Mouse (Mus musculus): ENCODE data around the gene Ltc4s.

Ltc4s gene

DNA sequence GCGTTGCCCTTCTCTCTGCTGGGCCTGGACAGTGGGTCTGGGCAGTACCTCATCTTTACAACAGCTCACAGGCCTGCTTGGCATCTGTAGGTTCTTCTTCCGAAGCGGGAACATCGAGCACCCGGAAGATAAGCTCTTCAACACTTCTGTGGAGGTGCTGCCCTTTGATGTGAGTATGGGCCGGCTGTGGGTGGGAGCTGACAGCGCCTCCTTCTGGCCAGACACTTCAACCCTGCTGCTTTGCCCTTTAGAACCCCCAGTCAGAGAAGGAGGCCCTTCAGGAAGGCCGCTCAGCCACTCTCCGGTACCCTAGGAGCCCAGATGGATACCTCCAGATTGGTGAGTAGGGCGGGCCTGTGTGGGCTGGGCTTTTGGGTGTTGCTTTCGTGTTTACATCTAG is 4.4 kb downstream of the Ltc4s start:
- TF ChIP-seq GATA4 (IDR thresholded peaks at IDR 0.05; ENCODE audit: insufficient replicate concordance, low read length): no peak

DNA sequence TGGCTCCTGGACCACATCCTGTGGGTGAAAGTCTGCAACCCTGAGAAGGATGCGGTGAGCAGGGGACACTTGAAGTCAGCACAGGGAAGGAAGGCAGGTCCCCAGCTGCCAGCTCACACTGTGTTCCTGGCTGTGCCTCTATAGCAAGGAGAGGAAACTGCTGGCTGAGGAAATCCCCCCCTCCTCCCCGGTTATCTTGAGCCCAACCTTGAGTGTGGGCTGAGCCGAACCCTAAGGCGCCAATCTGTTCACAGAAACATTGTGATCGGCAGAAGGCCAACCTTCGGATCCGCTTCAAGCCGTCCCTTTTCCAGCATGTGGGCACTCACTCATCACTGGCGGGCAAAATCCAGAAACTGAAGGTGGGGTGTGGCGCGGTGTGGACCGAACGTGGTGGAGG is 5.4 kb downstream of the Ltc4s start:
- no peak for TF ChIP-seq GATA4 (IDR thresholded peaks at IDR 0.05; ENCODE audit: insufficient replicate concordance, low read length)

DNA sequence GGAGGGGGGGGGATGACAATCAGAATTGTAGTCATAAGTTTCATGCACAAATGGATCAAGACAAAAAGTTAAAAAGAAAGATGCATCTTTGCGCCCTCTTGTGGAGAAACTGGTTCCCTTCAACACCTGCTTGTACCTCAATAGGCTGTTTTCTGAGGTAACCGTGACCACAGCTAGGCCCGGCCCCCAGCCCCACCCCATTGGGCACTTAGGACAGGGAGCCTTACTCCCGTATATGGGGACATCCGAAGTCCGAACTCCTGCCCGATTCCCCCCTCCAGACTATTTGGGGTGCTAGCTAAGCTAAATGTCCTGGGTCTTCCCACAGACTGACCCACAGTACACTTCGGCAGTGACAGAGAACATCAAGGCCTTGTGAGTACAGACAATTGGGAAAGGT is 7.0 kb downstream of the Ltc4s start:
- no peak for TF ChIP-seq GATA4 (IDR thresholded peaks at IDR 0.05; ENCODE audit: insufficient replicate concordance, low read length)

DNA sequence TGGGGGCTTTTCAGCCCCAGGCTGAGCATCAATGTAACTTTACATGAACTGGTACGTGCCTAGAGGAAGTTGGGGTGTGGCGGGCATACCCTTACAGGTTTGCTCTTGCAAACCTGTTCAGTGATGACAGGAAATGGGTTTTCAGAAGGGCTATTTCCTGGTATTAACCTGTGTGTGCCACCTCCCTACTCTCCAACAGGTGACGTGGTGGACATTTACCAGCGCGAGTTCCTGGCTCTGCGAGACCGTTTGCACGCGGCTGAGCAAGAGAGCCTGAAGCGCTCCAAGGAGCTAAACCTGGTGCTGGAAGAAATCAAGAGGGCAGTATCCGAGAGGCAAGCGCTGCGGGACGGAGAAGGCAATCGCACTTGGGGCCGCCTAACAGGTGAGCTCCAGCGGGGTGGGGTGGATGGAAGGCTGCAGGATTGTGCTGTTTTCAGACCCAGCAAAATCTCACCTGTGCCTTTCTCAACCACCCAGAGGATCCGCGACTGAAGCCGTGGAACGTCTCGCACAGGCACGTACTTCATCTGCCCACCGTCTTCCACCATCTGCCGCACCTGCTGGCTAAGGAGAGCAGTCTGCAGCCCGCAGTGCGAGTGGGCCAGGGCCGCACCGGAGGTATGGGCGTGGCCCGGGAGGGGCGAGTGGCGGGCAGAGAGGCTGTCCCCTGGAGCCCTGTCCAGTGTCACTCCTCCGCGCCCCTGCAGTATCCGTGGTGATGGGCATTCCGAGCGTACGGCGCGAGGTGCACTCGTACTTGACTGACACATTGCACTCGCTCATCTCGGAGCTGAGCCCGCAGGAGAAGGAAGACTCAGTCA is 7.7 kb downstream of the Ltc4s start:
- TF ChIP-seq GATA4 (IDR thresholded peaks at IDR 0.05; ENCODE audit: insufficient replicate concordance, low read length): no peak

DNA sequence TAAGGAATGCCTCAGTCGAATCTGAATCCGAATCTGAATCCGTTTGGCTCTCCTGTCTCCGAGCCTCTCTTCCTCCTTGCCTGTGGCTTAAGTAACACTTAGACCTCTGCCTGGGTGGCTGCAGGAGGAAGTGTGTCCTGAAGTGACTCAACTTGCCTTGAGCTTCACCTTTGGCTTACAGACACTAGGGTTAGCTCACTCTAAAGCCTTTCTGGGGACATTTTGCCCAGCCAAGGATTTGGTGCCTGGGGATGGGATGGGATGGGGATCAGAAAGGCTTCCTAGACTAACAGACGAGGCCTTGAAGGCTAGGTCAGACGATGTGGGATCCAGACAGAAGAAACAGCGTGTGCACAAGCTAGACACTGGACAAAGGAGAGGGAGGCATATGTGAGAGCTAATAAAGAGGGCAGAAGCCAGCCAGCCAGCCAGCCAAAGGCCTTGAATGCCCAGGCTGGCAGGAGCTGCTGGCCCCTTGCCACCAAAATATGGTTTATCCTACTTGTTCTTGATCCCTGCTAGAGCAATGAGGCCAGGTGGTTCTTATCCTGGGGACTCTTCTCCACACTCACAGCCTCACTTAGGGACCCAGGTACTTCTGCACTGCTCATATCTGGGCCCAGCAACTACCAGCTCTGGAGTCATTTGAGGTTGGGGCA is 9.0 kb downstream of the Ltc4s start:
- no peak for TF ChIP-seq GATA4 (IDR thresholded peaks at IDR 0.05; ENCODE audit: insufficient replicate concordance, low read length)

DNA sequence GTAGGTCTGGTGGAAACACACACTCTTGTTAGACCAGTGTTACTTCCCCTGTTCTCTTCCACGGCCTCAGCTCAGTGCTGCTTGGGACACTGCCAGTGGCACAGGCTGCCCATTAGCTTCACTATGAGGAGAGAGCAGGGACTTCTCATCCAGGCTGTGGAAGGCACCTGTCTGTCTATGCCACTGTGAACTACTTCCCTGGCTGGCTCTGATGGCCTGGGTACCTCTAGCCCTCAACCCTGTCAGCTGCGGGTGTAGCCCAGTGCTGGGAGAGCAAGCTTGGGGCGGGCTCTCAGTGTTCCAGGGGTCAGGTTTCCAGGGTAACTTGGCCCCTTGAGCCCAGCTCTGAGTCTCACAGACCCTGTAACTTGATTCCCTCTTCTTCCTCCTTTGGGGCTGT is 9.6 kb downstream of the Ltc4s start:
- no peak for TF ChIP-seq GATA4 (IDR thresholded peaks at IDR 0.05; ENCODE audit: insufficient replicate concordance, low read length)

DNA sequence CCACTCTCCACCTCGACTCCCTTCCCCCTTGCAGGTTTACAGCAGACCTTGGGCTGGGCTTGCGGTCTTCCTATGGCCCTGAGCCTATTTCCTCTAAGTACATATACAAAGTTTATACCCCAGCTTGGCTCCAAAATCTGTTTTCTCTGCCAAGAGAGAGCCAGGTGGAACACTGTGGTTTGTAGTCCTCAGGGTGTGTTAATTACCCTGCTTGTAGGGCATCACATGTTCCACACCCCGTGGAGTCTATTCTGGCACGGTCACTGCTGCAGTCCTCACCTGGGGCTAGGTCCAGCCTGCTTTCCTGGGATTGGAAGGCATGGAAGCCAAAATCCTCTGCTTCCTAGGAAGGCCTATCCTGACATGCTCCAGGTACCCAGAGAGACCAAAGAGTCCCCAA is 10.7 kb downstream of the Ltc4s start:
- TF ChIP-seq GATA4 (IDR thresholded peaks at IDR 0.05; ENCODE audit: insufficient replicate concordance, low read length): no peak

DNA sequence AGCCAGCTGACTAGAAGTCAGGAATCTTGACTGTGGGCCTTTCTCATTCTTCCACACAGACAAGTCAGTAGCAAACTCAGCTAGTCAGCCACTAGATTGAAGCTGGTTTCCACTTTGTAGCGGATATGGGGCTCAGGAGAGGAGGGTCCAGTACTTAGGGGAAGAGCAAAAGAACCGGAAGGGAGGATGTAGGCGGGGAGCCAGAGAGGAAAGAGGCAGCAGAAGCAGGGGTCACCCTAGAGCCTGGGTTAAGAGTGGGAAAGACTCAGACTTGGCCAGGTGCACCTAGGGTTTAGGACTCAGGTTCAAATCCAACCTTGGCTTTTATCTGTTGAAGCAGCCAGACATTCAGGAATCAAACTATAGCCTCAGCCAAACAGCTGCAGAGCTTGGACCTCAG is 11.2 kb downstream of the Ltc4s start:
- TF ChIP-seq GATA4 (IDR thresholded peaks at IDR 0.05; ENCODE audit: insufficient replicate concordance, low read length): no peak

DNA sequence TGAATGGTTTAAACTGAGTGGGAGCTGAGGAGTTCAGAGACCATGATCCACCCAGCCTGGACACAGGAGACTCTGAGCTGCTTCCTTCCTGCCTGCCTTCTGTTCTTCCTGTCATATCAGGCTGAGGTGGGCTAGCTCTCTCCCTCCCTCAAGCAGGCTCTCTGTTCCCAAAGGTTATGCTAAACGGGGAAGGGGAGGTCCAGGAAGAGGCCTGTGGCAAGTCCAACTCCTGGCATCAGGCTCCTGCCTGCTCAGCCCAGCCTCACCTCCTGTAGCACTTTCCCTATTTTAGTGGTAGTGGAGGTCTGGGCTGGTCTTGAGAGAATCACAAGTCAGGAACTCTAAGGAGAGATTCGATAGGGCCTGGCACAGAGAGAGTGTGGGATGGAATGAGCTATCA is 12.0 kb downstream of the Ltc4s start:
- no peak; the same call in 1 of the 2 replicates for TF ChIP-seq GATA4 (IDR thresholded peaks at IDR 0.05; ENCODE audit: insufficient replicate concordance, low read length)

DNA sequence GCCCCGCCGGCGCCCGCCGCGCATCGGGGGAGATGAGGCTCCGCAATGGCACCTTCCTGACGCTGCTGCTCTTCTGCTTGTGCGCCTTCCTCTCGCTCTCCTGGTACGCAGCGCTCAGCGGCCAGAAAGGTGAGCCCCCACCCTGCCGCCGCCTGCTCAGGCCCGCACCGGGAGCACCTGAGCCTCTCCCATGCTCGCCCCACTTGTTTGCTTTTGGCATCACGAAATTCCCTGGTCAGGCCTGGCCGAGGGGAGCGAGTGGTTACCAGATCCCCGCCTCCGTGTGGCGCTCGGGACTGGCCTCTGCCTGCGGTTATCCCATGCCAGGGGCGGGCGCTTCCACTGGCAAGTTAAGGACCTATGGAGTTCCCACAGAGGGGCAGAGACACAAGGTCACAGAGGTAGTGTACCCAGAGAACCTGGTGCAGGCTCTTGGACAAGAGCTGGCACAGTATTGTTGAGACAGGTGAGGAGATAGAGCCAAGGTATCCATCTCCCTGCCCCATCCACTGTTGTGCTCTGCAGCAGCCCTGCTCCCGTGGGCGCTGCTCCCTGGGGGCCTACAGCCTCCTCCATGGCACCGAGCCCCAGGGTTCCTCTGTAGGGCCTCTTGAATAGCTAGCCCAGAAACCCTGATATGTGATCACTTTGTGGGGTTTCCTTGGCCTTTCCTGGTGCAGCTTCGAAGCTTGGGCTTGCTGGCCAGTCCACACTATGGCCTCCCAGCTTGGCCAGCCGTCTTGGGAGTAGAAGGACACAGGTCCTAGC is 12.6 kb downstream of the Ltc4s start:
- TF ChIP-seq GATA4 (IDR thresholded peaks at IDR 0.05; ENCODE audit: insufficient replicate concordance, low read length): no peak

DNA sequence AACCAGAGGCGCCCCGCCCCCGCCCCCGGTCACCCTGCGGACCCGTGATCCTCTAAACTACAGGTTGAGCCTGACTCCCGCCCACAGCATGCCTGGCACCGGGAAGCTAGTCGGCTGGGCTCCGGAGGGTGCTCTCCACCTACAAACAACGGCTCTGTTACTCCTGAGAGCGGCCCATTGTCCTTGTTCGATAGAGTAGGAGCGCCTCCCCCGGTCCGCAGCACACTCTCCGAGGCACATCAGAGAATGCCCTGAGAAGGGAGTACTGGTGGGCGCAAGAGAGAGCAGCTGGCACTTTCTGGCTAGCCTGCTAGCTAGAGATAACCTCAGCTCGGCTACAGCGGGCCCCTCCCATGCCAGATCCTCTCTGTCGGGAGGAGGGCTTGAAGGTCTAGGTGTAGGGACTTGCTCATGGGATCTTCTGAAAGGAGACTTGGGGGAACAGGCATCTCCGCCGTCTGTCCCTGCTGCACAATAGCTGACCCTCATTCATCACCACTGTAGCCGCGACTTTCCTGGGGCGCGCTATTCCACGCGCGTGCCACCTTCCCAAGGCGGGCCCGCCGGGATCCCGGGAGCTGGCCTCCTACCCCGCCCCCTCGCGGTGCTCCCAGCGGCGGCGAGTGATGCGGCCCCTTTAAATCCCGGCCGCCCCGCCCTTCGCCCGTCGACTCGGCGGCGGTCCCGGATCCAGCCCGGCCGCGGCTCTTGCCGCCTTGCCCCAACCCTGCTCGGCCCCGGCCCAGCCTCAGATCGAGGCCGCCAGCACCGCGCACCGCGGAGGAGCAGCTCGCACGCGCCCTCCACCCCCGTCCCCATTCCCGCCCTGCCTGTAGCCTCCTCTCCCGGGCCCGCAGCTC is 13.5 kb downstream of the Ltc4s start:
- no peak; the same call in 1 of the 2 replicates for TF ChIP-seq GATA4 (IDR thresholded peaks at IDR 0.05; ENCODE audit: insufficient replicate concordance, low read length)

DNA sequence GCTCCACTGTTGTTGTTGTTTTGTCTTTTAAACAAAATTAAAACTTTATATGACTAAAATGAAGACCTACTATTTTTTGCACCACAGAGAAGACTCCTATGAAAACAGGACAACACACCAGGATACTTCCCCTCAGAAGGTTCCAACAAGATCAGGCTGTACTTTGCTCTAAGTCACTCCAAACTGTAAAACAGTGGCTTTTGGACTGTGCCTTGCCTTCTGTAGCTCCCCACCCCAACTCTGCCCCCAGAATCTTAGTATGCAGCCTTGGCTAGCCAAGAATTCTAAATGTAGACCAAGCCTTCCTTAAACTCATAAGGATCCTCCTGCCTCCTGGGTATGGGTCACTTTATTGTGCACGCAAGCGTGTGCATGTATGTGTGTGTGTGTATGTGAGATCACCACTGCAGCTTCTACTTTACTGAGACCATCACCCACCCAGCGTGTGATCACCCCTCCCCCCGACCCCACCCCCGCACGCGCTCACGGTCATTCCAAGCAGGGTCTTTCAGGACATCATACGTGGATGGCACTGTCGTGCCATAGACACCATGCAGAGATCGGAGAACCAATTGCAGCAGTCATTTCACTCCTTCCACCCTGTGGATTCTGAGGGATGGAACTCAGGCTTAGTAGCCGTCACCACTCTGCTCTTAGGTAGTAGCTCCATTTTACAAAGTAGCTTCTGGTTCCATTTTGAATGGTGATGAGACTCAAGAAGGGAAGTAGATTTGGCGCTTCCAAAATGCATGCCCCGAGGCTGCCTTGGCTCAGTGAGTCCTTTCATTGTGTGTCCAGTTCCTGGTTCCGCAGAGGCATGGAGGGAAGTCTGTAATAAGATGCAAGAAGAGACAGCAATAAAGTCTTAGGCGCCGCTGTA is 14.4 kb downstream of the Ltc4s start:
- TF ChIP-seq GATA4 (IDR thresholded peaks at IDR 0.05; ENCODE audit: insufficient replicate concordance, low read length): no peak

DNA sequence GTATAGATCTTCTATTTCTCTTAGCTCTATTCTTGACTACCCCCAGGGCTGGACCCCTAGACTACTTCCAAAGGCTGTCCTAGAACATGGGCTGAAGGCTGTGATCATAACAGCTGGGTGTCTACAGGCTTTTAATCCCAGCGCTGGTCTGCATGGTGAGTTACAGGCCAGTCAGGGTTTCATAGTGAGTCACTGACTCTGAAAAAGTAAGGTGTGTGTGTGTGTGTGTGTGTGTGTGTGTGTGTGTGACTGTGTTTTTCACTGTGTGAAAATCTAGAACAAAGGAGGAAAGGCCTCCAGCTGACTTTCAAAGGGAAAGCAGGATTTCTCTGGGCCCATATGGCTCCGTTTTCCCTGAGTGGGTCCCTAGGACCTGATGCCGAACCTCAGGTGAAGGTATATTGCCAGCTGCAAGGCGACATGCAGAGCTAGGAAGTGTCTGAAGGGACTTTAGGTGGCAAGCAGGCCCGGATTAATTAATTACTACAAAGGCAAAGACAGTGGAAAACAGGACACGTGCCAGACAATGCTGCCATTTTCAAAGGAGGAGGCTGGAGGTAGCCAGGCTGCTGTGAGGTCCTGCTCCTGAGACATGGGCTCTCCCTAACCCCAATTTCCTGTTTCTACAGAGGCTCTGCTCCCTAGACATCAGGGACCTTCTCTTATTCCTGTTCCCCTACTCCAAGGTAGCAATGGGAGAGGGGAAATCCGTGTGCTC is 15.7 kb downstream of the Ltc4s start:
- no peak for TF ChIP-seq GATA4 (IDR thresholded peaks at IDR 0.05; ENCODE audit: insufficient replicate concordance, low read length)

Measured in liver, adult (tissue).